Mouse (Mus musculus) liver, postnatal 0 days (tissue): ENCODE measurements around the gene Fbxw7. TPM values are rescaled to one million over a fixed set of nuclear protein-coding genes. Genes with fewer than 3 reads are reported as not detected.

Experiments used
- ATAC-seq: fragments of 200-750 bp; cut with Nextera tagmentation; 2 replicates; pipeline ENCODE4 v1.8.0; 2017; ENCODE audit warnings: mild to moderate bottlenecking, moderate library complexity
- DNase-seq: peaks from one replicate; pipeline ENCODE4 v3.0.0-alpha.2; 2016
- H3K27ac ChIP-seq: fragments of 300-500 bp; sonication (generic); 2 replicates; pipeline ENCODE4 v1.5.1; 2014; ENCODE audit warnings: antibody characterized with exemption, moderate library complexity, mild to moderate bottlenecking, low read depth
- H3K27me3 ChIP-seq: fragments of 300-500 bp; sonication (generic); 2 replicates; pipeline ENCODE4 v1.6.1; 2014; ENCODE audit warnings: low read length, control low read depth, mixed read lengths; ENCODE audit not compliant: insufficient read depth
- H3K36me3 ChIP-seq: fragments of 300-500 bp; sonication (generic); replicated peaks from 2 replicates; pipeline ENCODE4 v1.6.1; 2014; ENCODE audit warnings: mild to moderate bottlenecking, control low read depth, low read length, moderate library complexity, mixed read lengths; ENCODE audit not compliant: insufficient read depth
- H3K4me1 ChIP-seq: fragments of 300-500 bp; sonication (generic); 2 replicates; pipeline ENCODE4 v1.6.1; 2014; ENCODE audit warnings: antibody characterized with exemption, mild to moderate bottlenecking, control low read depth; ENCODE audit not compliant: insufficient read depth
- H3K4me2 ChIP-seq: fragments of 300-500 bp; sonication (generic); 2 replicates; pipeline ENCODE4 v1.6.1; 2014; ENCODE audit warnings: low read depth, mild to moderate bottlenecking, low read length, moderate library complexity, mixed read lengths
- H3K4me3 ChIP-seq: fragments of 300-500 bp; sonication (generic); 2 replicates; pipeline ENCODE4 v1.5.1; 2014; ENCODE audit warnings: low read depth, low read length
- H3K9ac ChIP-seq: fragments of 300-500 bp; sonication (generic); replicated peaks from 2 replicates; pipeline ENCODE4 v1.6.1; 2014; ENCODE audit warnings: mild to moderate bottlenecking, moderate library complexity
- H3K9me3 ChIP-seq: fragments of 300-500 bp; sonication (generic); 2 replicates; pipeline ENCODE4 v1.6.1; 2016; ENCODE audit warnings: mild to moderate bottlenecking, control low read depth, low read length, mixed read lengths
- CTCF ChIP-seq: sonication (generic); IDR thresholded peaks from 2 replicates; pipeline ENCODE4 v1.5.1; 2016; ENCODE audit warnings: antibody characterized with exemption, low read depth
- EP300 ChIP-seq: IDR thresholded peaks from 2 replicates; pipeline ENCODE4 v1.6.1; 2016; ENCODE audit warnings: antibody characterized with exemption, low read depth, mild to moderate bottlenecking
- WGBS: fragments of 180-500 bp; shearing (Covaris S2); extraction: QIAGEN DNeasy Blood & Tissue Kit; methylation state at CpG from one replicate; pipeline ENCODE4 v1.1.7; 2014; ENCODE audit not compliant: insufficient replicate concordance; 5-methylcytosine and 5-hydroxymethylcytosine counted together
- polyA plus RNA-seq: library from polyadenylated mRNA; unstranded; fragments of >200 nt; fragmentation: Nextera tagmentation; extraction: Ambion mirVana; gene quantifications from 2 replicates; pipeline ENCODE4 v1.2.1, GENCODE M21; 2015

The Fbxw7 gene
- polyA plus RNA-seq, 1 experiment from 2014 or later, result 2.8 TPM

- no peak overlapping the region for H3K4me3 ChIP-seq
- no peaks in the 10 kb centered on the region for H3K4me1 ChIP-seq
- DNase-seq, result no peak
- no peak overlapping the region for H3K27ac ChIP-seq
- WGBS, result 44% methylated on average over 6 of the region's 6 CpGs
- no peak overlapping the region for H3K9ac ChIP-seq
- H3K4me2 ChIP-seq, result no peak overlapping the region
- H3K36me3 ChIP-seq, result no peaks in the 10 kb centered on the region
- no peaks in the 10 kb centered on the region for H3K9me3 ChIP-seq
- ATAC-seq, result no peak
- H3K27me3 ChIP-seq, result no peaks in the 10 kb centered on the region
- no peak for TF ChIP-seq CTCF
- TF ChIP-seq EP300, result no peak
Measured at GRCm38 (mm10) chr3:85024817-85025705, 210.0 kb downstream of the Fbxw7 start.

Other genes starting within 250 kb of the Fbxw7 start
- gene Arfip1, start 232.6 kb upstream of the Fbxw7 start, polyA plus RNA-seq, result 13.2 and 15.1 TPM in 2 replicates
- gene Tigd4, start 221.7 kb upstream of the Fbxw7 start, polyA plus RNA-seq, result not detected in 2 replicates
- 2.9 and 3.5 TPM in 2 replicates for gene Tmem154, start 149.1 kb upstream of the Fbxw7 start, polyA plus RNA-seq